Mouse (Mus musculus): ENCODE results near the gene Rasl11b. TPM values are rescaled to one million over a fixed set of nuclear protein-coding genes. Genes with fewer than 3 reads are reported as not detected.

The Rasl11b gene
- polyA plus RNA-seq, 2 experiments = 2.3 to 3.2 TPM

- H3K4me2 ChIP-seq (ENCODE audit: low read depth) = no peak overlapping the region
- ATAC-seq (ENCODE audit: insufficient read depth) (no peak), DNase-seq (ENCODE audit: low read depth in 3 of 3, low spot score in 3 of 3) (no peak)
- H3K9me3 ChIP-seq (ENCODE audit: control insufficient read depth, low read length) = no peaks in the 10 kb centered on the region
- H3K27me3 ChIP-seq (ENCODE audit: control insufficient read depth, insufficient read depth, low read length) = no peaks in the 10 kb centered on the region
- H3K9ac ChIP-seq (replicated peaks) = no peak overlapping the region
- H3K27ac ChIP-seq = no peak overlapping the region
- no peak overlapping the region for H3K4me3 ChIP-seq (ENCODE audit: insufficient read depth in 1 of 2, low read depth in 2 of 2, low read length in 2 of 2)
- TF ChIP-seq EP300 (IDR thresholded peaks at IDR 0.05; ENCODE audit: low read depth) = no peak
- TF ChIP-seq CTCF (IDR thresholded peaks at IDR 0.05; ENCODE audit: low read depth) = no peak
- no peaks in the 10 kb centered on the region for H3K4me1 ChIP-seq (replicated peaks; ENCODE audit: control insufficient read depth in 2 of 2, insufficient read depth in 2 of 2, low read length in 1 of 2)
- 75% methylated on average over 7 of the region's 7 CpGs for WGBS (ENCODE audit: insufficient replicate concordance)
- no peaks in the 10 kb centered on the region for H3K36me3 ChIP-seq (replicated peaks; ENCODE audit: control insufficient read depth, insufficient read depth, low read depth)
Measured at GRCm38 (mm10) chr5:74206649-74207048, 11.6 kb downstream of the Rasl11b start.

GRCm38 (mm10) chr5:74207209-74207608 lies 12.1 kb downstream of the Rasl11b start:
- H3K27ac ChIP-seq = no peak overlapping the region
- ATAC-seq (ENCODE audit: insufficient read depth) = no peak
- TF ChIP-seq EP300 (IDR thresholded peaks at IDR 0.05; ENCODE audit: low read depth) (no peak), CTCF (IDR thresholded peaks at IDR 0.05; ENCODE audit: low read depth) (no peak)

GRCm38 (mm10) chr5:74208438-74208837 lies 13.4 kb downstream of the Rasl11b start:
- 44% methylated on average over 7 of the region's 7 CpGs for WGBS (ENCODE audit: insufficient replicate concordance)
- Histone ChIP-seq H3K4me1 (replicated peaks; ENCODE audit: control insufficient read depth in 2 of 2, insufficient read depth in 2 of 2, low read length in 1 of 2) (no peaks in the 10 kb centered on the region), H3K9me3 (ENCODE audit: control insufficient read depth, low read length) (no peaks in the 10 kb centered on the region), H3K27ac (no peak overlapping the region), H3K36me3 (replicated peaks; ENCODE audit: control insufficient read depth, insufficient read depth, low read depth) (no peaks in the 10 kb centered on the region), H3K27me3 (ENCODE audit: control insufficient read depth, insufficient read depth, low read length) (no peaks in the 10 kb centered on the region), H3K4me3 (ENCODE audit: insufficient read depth in 1 of 2, low read depth in 2 of 2, low read length in 2 of 2) (no peak overlapping the region), H3K4me2 (ENCODE audit: low read depth) (no peak overlapping the region), H3K9ac (replicated peaks) (no peak overlapping the region)
- ATAC-seq (ENCODE audit: insufficient read depth) (no peak), DNase-seq (ENCODE audit: low read depth in 3 of 3, low spot score in 3 of 3) (no peak)
- TF ChIP-seq EP300 (IDR thresholded peaks at IDR 0.05; ENCODE audit: low read depth) = no peak
- no peak for TF ChIP-seq CTCF (IDR thresholded peaks at IDR 0.05; ENCODE audit: low read depth)

More at GRCm38 (mm10) chr5:74207209-74207608, 12.1 kb downstream of the Rasl11b start:
- H3K9me3 ChIP-seq (ENCODE audit: control insufficient read depth, low read length) = no peaks in the 10 kb centered on the region
- no peak overlapping the region for H3K4me2 ChIP-seq (ENCODE audit: low read depth)
- WGBS (ENCODE audit: insufficient replicate concordance) = 60% methylated on average over 3 of the region's 3 CpGs
- H3K4me1 ChIP-seq (replicated peaks; ENCODE audit: control insufficient read depth in 2 of 2, insufficient read depth in 2 of 2, low read length in 1 of 2) = no peaks in the 10 kb centered on the region
- no peaks in the 10 kb centered on the region for H3K36me3 ChIP-seq (replicated peaks; ENCODE audit: control insufficient read depth, insufficient read depth, low read depth)
- no peak overlapping the region for H3K9ac ChIP-seq (replicated peaks)
- H3K27me3 ChIP-seq (ENCODE audit: control insufficient read depth, insufficient read depth, low read length) = no peaks in the 10 kb centered on the region
- no peak for DNase-seq (ENCODE audit: low read depth in 3 of 3, low spot score in 3 of 3)
- H3K4me3 ChIP-seq (ENCODE audit: insufficient read depth in 1 of 2, low read depth in 2 of 2, low read length in 2 of 2) = no peak overlapping the region

- WGBS (ENCODE audit: insufficient replicate concordance) = 67% methylated on average over 4 of the region's 4 CpGs
- no peaks in the 10 kb centered on the region for H3K9me3 ChIP-seq (ENCODE audit: control insufficient read depth, low read length)
Measured at GRCm38 (mm10) chr5:74209640-74210039, 14.6 kb downstream of the Rasl11b start.

GRCm38 (mm10) chr5:74211346-74211745 lies 16.3 kb downstream of the Rasl11b start:
- Histone ChIP-seq H3K9ac (replicated peaks) (no peak overlapping the region), H3K4me3 (ENCODE audit: insufficient read depth in 1 of 2, low read depth in 2 of 2, low read length in 2 of 2) (no peak overlapping the region), H3K9me3 (ENCODE audit: control insufficient read depth, low read length) (no peaks in the 10 kb centered on the region), H3K4me1 (replicated peaks; ENCODE audit: control insufficient read depth in 2 of 2, insufficient read depth in 2 of 2, low read length in 1 of 2) (no peaks in the 10 kb centered on the region), H3K27me3 (ENCODE audit: control insufficient read depth, insufficient read depth, low read length) (no peaks in the 10 kb centered on the region), H3K27ac (no peak overlapping the region), H3K36me3 (replicated peaks; ENCODE audit: control insufficient read depth, insufficient read depth, low read depth) (no peaks in the 10 kb centered on the region), H3K4me2 (ENCODE audit: low read depth) (no peak overlapping the region)
- no peak for TF ChIP-seq EP300 (IDR thresholded peaks at IDR 0.05; ENCODE audit: low read depth)
- TF ChIP-seq CTCF (IDR thresholded peaks at IDR 0.05; ENCODE audit: low read depth) = no peak
- ATAC-seq (ENCODE audit: insufficient read depth) (no peak), DNase-seq (ENCODE audit: low read depth in 3 of 3, low spot score in 3 of 3) (no peak)
- WGBS (ENCODE audit: insufficient replicate concordance) = 53% methylated on average over 11 of the region's 11 CpGs

More at GRCm38 (mm10) chr5:74209640-74210039, 14.6 kb downstream of the Rasl11b start:
- ATAC-seq (ENCODE audit: insufficient read depth) (no peak), DNase-seq (ENCODE audit: low read depth in 3 of 3, low spot score in 3 of 3) (no peak)
- H3K27ac ChIP-seq = no peak overlapping the region
- no peak overlapping the region for H3K4me2 ChIP-seq (ENCODE audit: low read depth)
- TF ChIP-seq CTCF (IDR thresholded peaks at IDR 0.05; ENCODE audit: low read depth) (no peak), EP300 (IDR thresholded peaks at IDR 0.05; ENCODE audit: low read depth) (no peak)
- no peaks in the 10 kb centered on the region for H3K27me3 ChIP-seq (ENCODE audit: control insufficient read depth, insufficient read depth, low read length)
- H3K4me3 ChIP-seq (ENCODE audit: insufficient read depth in 1 of 2, low read depth in 2 of 2, low read length in 2 of 2) = no peak overlapping the region
- no peaks in the 10 kb centered on the region for H3K36me3 ChIP-seq (replicated peaks; ENCODE audit: control insufficient read depth, insufficient read depth, low read depth)
- no peak overlapping the region for H3K9ac ChIP-seq (replicated peaks)
- H3K4me1 ChIP-seq (replicated peaks; ENCODE audit: control insufficient read depth in 2 of 2, insufficient read depth in 2 of 2, low read length in 1 of 2) = no peaks in the 10 kb centered on the region

Data from liver, embryonic 14.5 days (tissue).